Mouse (Mus musculus) kidney, postnatal 4 days (tissue): Measurements from ENCODE around the gene Sept11.

Experiments
- DNase-seq, 2 experiments: peaks; one replicate each; pipeline ENCODE4 v3.0.0; 2021; ENCODE audit warnings: mixed read lengths in 2 of 2

The Sept11 gene

DNA sequence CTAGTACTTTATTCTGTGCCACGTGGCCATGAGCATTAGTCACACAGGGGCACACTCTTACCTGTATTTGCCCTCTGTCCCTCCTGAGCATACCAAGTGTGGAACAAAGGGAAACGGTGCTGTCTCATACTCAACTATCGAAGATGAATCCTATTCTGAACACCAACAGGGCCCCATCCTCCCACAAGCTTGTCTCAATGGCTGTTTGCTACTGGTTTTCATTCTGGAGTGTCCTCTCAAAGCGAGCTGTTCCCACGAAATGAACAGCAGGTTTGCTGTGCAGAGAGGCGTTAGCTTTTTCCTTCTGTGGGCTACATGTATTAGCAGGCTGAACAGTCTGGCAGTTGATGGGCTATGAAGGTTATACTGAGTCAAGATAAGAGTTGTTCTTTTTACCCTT is 85.4 kb downstream of the Sept11 start:
- DNase-seq, result no peak

DNA sequence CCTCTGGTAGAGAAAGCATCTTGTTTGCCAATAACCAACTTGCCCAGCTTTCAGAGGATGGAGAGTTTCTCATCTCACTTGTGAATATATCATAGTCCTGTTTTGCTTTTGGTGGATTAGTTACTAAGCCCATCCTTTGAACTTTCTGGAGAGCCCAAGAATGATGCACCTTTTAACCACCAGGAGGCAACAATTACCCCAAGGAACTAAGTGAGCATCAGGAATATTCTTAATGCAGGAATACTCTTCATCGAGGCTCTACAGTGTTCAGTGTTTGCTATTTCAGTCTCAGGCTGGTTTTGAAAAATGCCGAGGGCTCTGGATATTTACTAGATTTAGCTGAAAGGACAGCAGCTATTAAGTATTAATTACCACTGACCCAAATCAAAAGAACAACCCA is 87.0 kb downstream of the Sept11 start:
- peak in 1 of 2 experiments; percentile 36 for DNase-seq

DNA sequence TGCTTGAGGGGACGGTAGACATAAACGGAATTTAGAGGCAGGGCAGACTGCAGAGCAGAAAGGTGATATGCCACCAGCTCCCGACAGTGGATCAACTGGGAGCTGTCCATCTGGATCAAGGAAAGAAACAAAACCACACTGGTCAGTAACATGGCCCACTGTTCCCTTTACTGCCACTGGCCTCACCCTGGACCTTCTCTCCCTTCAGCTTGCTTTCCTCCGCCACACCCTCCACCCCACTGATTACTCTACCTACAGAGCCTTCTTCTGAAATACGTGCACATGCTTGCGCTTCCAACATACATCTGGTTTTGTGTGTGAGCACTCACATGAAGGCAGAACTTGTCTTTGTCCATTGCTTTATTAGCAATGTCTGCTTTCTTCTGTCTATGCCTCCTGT is 90.1 kb downstream of the Sept11 start:
- DNase-seq, result no peak

DNA sequence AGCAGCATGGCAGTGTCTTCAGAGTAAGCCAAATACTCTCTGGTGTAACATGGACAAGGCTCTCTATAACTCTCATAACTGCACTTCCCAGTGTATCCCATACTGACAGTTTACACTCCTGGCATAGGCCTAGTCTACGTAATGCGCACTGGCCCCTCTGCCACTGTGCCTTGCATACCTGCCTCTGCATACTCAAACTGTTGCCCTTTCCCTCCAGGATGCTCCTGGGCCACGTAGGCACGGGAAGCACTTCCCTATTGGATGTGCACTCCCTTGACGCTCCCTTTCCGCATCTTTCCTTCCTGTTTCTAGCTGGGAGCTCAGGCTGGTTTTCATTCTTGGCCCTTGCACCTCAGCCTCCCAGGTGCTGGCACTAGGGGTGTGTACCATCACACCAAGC is 91.3 kb downstream of the Sept11 start:
- no peak for DNase-seq

DNA sequence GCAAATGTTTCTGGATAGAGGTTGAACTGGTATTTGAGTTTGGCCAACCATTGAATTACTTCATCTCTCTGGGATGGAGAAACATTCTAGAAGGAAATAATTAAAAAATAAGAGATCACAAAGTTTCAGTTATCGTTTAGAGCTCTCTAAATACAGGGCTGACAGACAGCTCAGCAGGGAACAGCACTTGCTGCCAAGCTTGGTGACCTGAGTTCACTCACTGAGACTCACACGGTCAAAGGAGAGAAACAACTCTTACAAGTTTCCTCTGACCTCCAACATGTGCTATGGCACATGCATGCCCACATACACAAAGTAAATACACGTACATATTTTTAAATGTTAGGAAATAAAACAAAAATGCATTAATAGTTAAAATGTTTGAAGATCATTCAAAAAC is 96.4 kb downstream of the Sept11 start:
- DNase-seq, result no peak

DNA sequence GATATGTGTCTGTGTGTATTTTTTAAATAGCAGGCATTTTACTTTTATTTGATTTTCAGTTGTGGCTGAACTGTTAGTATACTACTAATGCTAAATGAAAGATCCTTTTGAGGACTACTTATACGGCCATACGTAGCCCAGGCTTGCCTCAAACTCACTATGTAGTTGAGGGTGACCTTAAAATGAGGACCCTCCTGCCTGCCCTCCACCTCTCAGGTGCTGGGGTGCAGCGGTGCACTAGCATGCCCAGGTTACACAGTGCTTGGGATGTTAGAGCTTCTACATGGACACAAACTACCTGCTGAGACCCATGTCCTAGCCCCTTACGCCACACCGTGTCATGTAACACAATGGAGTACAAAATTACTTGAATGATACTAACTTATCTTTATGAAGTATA is 97.2 kb downstream of the Sept11 start:
- DNase-seq, result no peak

DNA sequence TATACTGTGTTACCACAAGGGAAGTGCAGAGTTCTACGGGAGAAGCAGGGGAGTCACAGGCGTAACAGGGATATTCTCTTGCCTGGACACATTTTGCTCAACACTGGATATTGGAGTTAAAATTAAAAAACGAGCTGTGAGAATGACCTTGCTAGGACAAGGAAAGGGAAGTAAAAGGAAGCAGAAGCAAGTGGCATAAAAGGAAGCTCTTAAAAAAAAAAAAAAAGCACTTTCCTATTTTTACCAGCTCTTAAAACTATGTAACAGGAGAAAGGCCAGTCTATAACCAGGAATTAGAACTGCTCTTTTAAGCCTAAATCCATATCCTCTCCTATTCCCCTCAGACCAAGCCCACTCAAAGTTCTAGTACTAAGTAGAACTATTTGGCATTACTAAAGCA is 105.0 kb downstream of the Sept11 start:
- DNase-seq, result no peak

DNA sequence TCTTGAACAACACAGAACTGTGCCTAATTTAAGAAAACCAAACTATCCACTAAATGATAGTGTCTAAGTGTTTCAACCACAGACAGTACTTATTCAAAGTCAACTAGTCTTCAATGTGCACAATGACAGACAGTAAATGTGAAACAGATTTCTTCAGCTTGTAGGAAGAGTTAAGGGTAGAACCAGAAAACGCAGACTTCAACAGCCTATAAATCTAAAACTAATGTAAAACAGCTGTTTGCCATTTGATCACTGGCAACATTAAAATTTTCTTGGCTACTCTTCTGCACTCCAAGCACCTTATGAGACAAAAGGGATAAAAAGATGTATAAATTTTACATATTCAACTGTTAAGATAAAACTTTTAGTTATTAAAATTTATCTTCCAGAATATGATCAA is 107.9 kb downstream of the Sept11 start:
- DNase-seq, result no peak

DNA sequence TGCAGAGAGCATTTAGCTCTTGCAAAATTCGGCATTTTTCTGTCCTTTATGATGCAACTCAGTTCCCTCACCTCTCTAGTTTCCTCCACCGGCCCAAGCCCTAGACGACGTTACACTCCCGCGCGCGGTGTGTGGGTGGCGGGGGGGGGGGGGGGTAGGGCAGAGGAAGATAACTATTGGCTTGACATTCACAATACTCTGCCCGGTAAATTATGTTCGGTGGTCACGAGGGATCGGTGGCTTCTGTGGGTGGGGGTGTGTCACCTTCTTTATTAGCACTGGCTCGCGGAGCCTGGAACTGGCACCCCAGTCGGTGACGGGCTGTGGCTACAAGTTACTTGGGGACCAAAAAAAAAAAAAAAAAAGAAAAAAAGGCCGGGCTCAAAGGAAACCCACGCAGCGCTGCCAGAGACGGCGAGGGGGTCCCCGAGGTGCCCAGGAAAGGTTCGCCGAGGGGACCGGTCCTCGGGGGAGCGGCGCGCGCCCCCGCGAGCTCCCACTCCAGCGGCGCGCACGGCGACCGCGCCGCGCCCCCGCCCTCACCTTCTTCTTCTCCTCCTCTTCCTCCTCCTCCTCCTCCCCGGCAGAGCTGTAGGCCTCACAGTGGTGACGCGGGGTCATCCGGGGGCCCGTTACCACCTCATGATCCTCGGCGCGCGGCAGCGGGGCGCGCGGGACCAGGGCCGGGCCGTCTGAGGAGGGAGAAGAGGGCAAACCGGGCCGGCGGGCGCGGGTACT is 112.3 kb downstream of the Sept11 start:
- peak; percentile 62 to 74 for DNase-seq

DNA sequence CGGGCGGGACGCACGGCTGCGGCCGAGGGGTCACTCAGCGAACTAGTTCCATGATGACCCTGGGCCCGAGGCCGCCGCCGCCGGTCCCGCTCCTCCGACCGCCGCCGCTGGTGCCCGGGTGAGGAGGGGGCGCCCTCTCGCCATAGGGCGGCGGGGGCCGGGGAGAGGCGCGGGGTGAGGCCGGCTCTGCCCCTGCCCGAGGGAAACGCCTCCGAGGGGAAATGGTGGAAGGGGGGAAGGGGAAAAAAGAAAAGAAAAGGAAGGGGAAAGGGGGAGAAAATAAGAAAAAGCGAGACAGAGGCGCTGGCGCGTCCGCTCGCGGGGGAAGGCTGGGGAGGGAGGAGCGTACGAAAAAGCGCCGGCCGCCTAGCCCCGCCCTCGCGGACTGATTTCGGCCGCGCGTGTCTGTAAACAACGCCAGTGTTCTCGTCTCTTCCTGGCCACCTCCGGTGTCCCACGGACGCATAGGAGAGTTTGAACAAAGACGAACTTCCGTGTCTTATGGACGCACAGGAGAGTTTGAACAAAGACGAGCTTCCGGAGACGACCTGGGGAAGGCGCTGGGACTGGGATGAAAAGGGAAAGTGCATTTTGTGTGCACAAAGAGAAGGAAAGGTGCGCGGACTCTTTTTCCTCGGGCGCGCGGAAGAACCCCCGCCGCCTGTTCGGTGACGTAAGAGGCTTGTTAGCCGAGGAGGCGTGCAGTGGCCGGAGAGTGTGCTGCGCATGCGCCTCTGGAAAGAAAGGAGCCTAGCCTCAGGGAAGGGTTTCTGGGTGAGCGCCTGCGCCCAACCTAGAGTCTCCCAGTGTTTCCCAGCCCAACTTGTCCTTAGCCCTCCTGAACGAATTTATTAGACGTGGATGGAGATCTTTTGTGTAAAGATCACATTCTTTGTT is 113.1 kb downstream of the Sept11 start, which contains the start of the genes Ccni and 2010109A12Rik:
Gene Ccni (minus strand): TSS at position 387 of the 897 bp plus-strand sequence.
Gene 2010109A12Rik (plus strand): TSS at position 410 of the 897 bp plus-strand sequence.
- peak; percentile 97 to 98 for DNase-seq

DNA sequence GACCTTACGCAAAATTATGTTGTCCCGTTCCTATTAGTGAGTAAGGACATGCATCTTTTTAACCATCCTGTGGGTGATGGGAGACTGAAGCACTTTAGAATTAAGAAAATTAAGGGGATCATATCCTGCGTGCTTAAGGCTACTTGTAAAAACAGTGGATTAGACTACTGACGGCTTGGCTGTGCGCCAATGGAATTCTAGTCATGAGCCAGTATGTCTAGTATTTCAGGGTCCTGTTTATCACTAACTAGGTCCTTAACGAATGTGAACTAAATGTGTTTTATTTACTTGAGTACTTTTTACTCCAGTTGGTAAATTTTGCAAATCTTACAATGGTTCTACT is 113.7 kb downstream of the Sept11 start:
- peak; percentile 74 to 82 for DNase-seq

DNA sequence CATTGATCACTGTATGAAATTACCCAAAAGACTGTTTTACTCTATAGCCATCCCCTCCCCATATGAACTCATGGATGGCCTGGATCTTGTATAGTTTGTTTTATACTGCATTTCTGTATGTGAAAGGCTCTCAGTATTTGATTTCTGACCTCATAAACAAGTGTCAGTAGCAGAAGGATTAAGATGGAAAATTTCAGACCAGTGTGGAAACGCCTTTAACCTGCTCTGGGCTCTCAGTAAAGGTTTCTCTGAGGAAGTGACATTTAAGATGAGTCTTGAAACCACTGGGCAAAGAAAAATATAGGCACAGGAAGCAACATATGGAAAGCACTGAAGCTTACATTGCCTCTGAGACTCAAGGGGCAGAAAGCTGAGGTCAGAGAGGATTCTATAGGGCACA is 114.3 kb downstream of the Sept11 start:
- DNase-seq, result no peak

DNA sequence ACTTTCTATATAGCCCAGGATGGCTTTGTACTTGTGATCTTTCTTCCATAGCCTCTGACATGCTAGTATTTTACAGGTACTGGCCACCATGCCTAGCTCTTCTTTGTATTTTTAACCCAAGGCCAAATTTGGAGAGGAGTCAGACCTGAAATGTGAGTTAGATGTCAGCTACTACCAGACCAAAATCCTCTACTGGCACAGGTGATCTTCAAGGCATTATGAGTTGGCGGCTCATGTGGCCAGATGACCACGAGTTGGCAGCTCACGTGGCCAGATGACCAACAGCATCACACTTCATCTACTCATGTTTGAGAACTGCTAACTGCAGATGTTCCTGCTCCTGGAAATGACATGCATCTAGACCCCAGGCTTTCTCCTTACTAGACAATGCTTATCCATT is 125.1 kb downstream of the Sept11 start:
- DNase-seq, result no peak

DNA sequence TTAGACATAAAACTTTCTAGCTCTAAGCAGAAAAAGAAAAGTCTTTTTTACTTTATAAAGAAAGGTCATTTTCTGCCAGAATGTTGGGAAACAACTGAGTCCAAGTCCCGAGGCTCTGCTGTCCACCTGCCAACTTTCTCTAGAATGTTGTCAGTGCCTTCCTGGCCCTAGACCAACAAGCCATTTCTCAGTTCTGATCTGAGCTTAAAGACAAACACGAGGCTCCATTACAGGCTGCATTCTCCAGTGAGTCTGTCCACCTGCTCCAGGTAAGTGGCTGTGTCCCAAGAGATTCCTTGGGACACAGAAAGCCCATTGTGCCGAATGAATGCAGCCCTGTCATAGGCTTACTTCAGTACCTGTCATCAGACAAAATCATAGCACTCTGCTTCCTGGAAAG is 128.4 kb downstream of the Sept11 start:
- DNase-seq, result peak; percentile 22 to 54

DNA sequence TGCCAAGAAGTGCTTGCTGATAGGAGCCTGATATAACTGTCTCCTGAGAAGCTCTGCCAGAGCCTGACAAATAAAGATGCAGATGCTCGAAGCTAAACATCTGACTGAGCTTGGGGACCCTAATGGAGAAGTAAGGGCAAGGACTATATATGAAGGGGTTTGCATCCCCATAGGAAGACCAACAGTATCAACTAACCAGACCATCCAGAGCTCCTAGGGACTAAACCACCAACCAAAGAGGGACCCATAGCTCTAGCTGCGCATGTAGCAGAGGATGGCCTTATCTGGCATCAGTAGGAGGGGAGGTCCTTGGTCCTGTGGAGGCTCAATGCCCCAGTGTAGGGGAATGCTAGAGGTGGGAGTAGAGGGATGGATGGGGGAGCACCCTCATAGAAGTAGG is 131.3 kb downstream of the Sept11 start:
- no peak for DNase-seq
